Mouse (Mus musculus) kidney, postnatal 36 days (tissue): Measurements from ENCODE around the gene Nfxl1.
"Not testable (repeated sequence)": the region's sequence is repeated elsewhere in the genome, so short reads cannot be mapped to it uniquely, and the experiment has no call there.

ENCODE experiments used
- DNase-seq, 2 experiments: peaks; one replicate each; pipeline ENCODE4 v3.0.0; 2021 to 2022; ENCODE audit warnings: mixed read lengths in 2 of 2

Gene Nfxl1

DNA sequence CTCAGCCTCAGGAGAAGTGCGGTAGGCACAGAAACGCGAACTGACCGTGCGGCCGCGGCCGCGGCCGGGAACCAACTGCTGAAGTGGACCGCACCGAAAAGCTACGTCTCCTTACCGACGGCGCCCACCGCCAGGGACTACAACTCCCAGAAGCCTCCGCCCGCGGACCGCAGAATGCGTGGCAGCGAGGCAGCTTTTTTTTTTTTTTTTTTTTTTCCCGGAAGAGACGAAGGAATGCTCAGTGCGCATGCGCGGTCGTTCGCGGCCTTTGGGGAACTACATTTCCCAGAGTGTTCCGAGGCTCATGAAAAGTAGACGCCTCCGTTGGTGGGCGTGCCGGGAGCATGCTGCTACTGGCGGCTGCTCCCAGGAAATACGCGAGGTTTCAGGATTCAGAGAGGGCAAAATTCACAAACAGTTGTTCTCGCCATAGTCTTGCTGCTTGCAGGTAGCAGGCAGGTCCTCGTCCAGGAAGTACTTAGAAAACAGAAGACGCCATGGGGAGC, at the start of gene Nfxl1:
Gene Nfxl1, minus strand, starts transcription at position 141 of the 506 bp plus-strand sequence.
- peak; percentile 99 for DNase-seq

- no peak for DNase-seq
Measured at GRCm38 (mm10) chr5:72603138-72603537, 43.7 kb upstream of the Nfxl1 start.

GRCm38 (mm10) chr5:72601006-72601405, 41.5 kb upstream of the Nfxl1 start:
- peak; percentile 80 to 89 for DNase-seq

- peak in 1 of 2 experiments; percentile 20 for DNase-seq
Measured at GRCm38 (mm10) chr5:72587192-72587681, 27.8 kb upstream of the Nfxl1 start, which contains the start of gene Gm5868. Gene Gm5868 (minus strand): TSS chr5:72587551.

GRCm38 (mm10) chr5:72586667-72587191, 27.2 kb upstream of the Nfxl1 start:
- DNase-seq = not testable (repeated sequence)

DNA sequence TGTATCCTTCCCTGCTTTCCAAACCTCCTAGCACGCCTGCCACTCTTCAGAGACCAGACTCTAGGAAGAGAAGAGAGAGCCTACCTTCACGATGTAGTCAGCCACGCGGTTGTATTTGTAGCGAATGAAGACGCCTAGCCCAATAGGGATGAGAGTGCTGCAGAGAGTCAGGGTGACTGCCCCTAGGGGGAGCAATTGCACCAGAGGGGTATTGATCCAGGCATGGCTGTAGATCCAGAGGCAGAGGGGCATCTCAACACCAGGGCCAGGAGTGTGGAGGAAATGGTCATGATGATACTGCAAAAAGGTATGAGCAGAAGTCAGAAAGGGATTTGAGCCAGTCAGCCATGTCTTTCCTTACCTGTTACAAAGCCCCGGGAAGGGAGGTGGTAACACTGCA, 26.6 kb upstream of the Nfxl1 start:
- peak in 1 of 2 experiments; percentile 27 for DNase-seq

- DNase-seq = not testable (repeated sequence)
Measured at GRCm38 (mm10) chr5:72580970-72581332, 21.5 kb upstream of the Nfxl1 start, which contains the start of gene Zar1. Gene Zar1 (minus strand): TSS chr5:72581254.

GRCm38 (mm10) chr5:72580088-72580969, 20.8 kb upstream of the Nfxl1 start:
- peak in 1 of 2 experiments; percentile 22 for DNase-seq

DNA sequence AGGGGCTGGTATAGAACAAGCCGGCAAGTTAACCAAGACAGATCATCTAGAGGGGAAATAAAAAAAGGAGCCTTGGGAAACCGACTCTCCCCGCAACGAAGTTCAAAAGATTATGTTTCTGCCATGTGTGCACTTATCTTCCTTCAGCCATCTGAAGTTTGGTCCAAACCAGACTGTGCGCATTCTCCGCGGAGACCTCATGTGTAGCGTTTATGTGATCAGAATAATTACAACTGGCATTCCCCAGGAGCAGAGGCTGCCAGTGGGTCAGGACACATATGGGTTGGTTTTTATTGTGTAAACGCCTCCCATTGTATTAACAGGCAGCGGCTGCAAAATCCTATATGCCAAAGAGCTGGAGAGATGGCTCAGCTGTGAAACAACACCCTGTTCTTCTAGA, 20.1 kb upstream of the Nfxl1 start:
- not testable (repeated sequence) for DNase-seq

- peak; percentile 73 to 75 for DNase-seq
Measured at GRCm38 (mm10) chr5:72565621-72566020, 6.1 kb upstream of the Nfxl1 start.

DNA sequence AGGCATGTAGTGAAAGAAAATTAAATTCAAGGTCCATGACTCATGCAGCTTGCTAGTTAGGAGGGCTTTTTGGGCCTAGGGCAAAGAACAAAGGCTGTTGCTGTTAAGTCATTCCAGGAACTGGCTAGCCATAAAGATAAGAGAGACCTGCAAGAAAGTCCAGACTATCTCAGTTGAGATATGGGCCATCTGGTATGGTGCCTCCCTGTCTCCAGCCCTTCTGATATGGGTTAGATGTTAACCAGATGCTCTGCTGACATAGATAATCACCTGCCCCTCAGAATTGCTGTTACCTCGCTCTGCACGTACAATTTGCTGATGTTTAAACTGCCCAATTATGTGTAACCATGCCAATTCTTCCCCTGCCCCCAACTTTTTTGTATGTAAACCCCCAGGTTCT, 3.7 kb upstream of the Nfxl1 start:
- DNase-seq = not testable (repeated sequence)

- DNase-seq = no peak
Measured at GRCm38 (mm10) chr5:72560976-72561628, 1.6 kb upstream of the Nfxl1 start.

GRCm38 (mm10) chr5:72558716-72559526, 563 bp downstream of the Nfxl1 start:
- peak in 1 of 2 experiments; percentile 10 for DNase-seq

DNA sequence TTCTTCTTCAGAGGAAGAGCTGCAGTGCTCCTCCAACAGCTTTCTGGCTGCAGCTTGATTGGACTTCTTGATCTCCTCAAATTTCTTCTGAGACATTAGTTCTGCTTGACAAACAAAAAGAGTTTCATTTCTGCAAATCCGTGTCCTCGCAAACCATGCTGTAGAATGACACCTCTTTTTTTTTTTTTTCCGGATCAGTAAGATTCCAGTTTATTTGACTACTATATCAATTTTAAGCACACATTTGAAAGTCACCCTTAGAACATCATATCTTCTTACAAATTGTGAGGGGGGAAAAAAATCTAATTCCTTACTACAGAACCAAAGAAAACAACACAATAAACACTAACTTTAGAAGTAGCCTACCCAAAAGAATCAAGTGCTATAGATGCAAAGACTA, 3.2 kb downstream of the Nfxl1 start:
- DNase-seq = no peak

DNA sequence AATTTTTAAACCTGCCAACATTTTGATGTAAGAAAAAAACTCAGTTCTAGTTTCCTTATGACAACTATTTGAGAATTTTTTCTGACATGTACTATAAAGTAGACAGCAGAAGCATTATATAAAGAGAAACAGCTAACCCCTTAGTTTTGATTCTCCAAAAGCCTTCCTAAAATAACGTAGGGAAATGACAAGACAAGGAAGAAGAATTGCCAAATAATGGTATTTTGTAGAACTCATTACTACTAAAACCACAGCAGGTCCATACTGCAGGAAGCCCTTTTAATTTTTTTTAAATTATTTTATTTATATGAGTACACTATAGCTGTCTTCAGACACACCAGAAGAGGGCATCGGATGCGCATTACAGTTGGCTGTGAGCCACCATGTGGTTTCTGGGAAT, 8.3 kb downstream of the Nfxl1 start:
- no peak for DNase-seq

- DNase-seq = no peak
Measured at GRCm38 (mm10) chr5:72528896-72529295, 30.6 kb downstream of the Nfxl1 start.

GRCm38 (mm10) chr5:72513808-72514207, 45.7 kb downstream of the Nfxl1 start:
- DNase-seq = no peak

DNA sequence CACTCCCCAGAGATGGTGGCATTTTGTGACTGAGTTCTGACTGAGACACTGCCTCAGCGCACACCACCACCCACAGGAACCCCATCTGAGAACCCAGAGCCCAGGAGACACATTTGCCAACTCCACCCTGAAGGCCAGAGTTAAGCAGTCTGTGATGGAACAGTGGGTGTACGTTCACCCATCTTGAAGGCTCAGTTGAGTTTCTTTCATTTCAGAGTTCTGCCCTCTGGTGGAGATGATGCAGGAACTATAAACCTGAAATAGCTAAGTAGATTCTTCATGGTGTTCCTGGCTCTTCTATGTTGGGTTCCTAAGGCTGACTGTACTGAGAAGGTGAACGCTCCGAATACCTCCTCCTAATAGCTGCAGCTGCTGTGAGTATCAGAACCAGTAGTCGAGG, 53.7 kb downstream of the Nfxl1 start:
- DNase-seq = no peak

GRCm38 (mm10) chr5:72503531-72504523, 55.7 kb downstream of the Nfxl1 start, which contains the start of gene Corin:
Gene Corin (minus strand): TSS chr5:72504473.
- DNase-seq = peak in 1 of 2 experiments; percentile 27

DNA sequence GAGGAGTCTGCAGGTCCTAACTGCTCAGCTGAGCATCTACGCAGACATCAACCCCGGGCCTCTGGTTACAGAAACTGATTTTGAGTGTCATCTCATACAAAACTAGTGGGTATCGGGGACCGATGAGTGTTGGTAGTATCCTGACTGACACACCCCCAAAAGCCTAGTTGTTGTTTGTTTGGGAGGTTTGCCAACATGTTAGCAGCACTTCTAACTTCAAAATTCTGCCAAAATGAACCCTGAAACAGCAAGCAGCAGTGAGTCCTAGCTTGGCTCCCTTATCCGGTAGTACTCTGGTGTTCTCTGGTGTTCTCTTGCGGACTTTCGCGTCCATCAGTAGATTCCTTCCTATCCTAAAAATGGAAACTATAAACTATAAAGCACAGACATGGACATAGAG, 56.7 kb downstream of the Nfxl1 start:
- no peak for DNase-seq

GRCm38 (mm10) chr5:72501763-72502162, 57.7 kb downstream of the Nfxl1 start:
- DNase-seq = no peak
